Mouse (Mus musculus): ENCODE data around the gene Gm17416. TPM values are rescaled to one million over a fixed set of nuclear protein-coding genes. Genes with fewer than 3 reads are reported as not detected.

Gene Gm17416
- polyA plus RNA-seq, 1 experiment: not detected

DNA sequence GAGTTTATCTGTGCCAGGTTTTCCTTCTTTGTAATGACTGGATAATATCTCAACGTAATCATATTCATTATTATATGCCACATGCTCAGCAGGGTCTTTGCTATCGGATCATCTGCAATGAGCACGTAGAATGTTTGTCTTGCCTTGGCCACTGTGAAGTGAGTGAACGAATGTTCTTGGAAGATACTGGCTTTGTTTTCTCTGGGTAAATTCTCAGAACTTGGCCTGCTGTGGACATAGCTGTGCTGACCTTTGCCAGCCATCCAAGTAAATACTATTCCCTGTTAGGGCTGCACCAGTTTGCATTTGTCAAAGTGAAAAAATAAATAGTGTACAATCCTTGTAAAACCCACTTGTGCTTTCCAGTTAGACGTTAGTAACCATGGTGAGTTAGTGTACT lies 21.0 kb upstream of the Gm17416 start:
- H3K4me1 ChIP-seq (replicated peaks; ENCODE audit: control insufficient read depth, insufficient read depth, low read length): no peaks in the 10 kb centered on the region
- no peak for TF ChIP-seq CTCF (IDR thresholded peaks at IDR 0.05; ENCODE audit: borderline replicate concordance, control insufficient read depth, extremely low read depth, insufficient read depth, low read length, poor library complexity)
- no peak for TF ChIP-seq POLR2A (IDR thresholded peaks at IDR 0.05; ENCODE audit: control insufficient read depth, extremely low read depth, insufficient read depth, low read length, poor library complexity)
- no peaks in the 10 kb centered on the region for H3K27me3 ChIP-seq (ENCODE audit: control insufficient read depth, insufficient read depth, low read length)
- no peaks in the 10 kb centered on the region for H3K36me3 ChIP-seq (ENCODE audit: control insufficient read depth, insufficient read depth, low read length)
- no peak overlapping the region for H3K4me3 ChIP-seq (ENCODE audit: control insufficient read depth, insufficient read depth, low read length)
- 94% methylated on average over 5 of the region's 5 CpGs for WGBS
- H3K27ac ChIP-seq (ENCODE audit: control insufficient read depth, insufficient read depth, low read length): no peak overlapping the region
- no peak for DNase-seq

DNA sequence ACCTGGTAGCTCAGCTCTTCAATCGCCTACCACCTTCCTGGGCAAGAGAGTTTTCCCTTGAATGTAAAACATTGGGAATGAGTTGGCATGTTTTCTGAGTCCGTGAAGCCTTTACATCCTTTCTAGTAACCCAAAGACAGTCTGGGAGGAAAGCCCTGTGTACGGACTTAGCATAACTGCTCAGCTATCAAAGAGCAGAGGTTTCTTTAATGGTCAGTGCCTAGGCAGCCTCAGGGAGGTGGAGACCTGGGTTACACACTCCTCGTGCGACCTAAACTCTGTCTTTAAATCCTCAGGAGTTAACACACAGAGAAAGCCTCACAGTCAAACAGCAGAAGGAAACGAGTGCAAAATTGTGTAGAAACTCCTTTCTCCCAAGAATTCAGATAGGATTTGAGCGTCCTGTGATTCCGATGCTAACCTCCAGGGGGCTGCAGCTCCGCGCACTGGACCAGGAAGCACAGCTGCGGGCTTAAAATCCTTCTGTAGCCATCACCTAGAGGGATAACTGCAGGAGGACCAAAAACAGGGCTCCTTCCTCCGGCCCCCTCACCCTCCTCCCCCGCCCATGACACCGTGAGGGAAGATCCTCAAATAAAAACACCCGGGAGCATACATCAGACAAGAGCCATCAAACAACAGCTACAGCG lies 15.2 kb upstream of the Gm17416 start:
- H3K36me3 ChIP-seq (ENCODE audit: control insufficient read depth, insufficient read depth, low read length): no peaks in the 10 kb centered on the region
- peak; percentile 26 for DNase-seq
- no peaks in the 10 kb centered on the region for H3K27me3 ChIP-seq (ENCODE audit: control insufficient read depth, insufficient read depth, low read length)
- 24% methylated on average over 16 of the region's 16 CpGs for WGBS
- no peak for TF ChIP-seq POLR2A (IDR thresholded peaks at IDR 0.05; ENCODE audit: control insufficient read depth, extremely low read depth, insufficient read depth, low read length, poor library complexity)
- peak; percentile 72; the same call in 1 of the 2 replicates for TF ChIP-seq CTCF (IDR thresholded peaks at IDR 0.05; ENCODE audit: borderline replicate concordance, control insufficient read depth, extremely low read depth, insufficient read depth, low read length, poor library complexity)
- no peak overlapping the region for H3K27ac ChIP-seq (ENCODE audit: control insufficient read depth, insufficient read depth, low read length)
- H3K4me3 ChIP-seq (ENCODE audit: control insufficient read depth, insufficient read depth, low read length): no peak overlapping the region
- no peaks in the 10 kb centered on the region for H3K4me1 ChIP-seq (replicated peaks; ENCODE audit: control insufficient read depth, insufficient read depth, low read length)

DNA sequence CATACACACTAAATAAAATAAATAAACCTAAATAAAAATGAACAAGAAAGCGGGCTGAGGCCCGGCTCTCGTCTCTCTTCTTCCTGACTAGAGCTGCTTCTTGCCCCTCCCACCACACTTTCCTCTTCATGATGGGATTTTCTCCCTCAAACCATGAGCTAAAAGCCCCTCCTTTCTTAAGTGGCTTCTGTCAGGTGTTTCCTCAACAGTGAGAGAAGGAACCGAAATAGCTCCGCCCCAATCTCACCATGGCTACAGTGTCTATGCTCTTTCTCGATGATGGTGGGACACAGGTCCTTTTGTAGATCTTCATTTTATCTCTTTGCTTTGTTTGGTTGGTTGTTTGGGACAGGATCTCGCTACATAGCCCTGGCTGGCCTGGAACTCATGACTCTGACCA lies 12.5 kb upstream of the Gm17416 start:
- no peak overlapping the region for H3K4me3 ChIP-seq (ENCODE audit: control insufficient read depth, insufficient read depth, low read length)
- WGBS: 20% methylated on average over 7 of the region's 7 CpGs
- no peak for TF ChIP-seq POLR2A (IDR thresholded peaks at IDR 0.05; ENCODE audit: control insufficient read depth, extremely low read depth, insufficient read depth, low read length, poor library complexity)
- TF ChIP-seq CTCF (IDR thresholded peaks at IDR 0.05; ENCODE audit: borderline replicate concordance, control insufficient read depth, extremely low read depth, insufficient read depth, low read length, poor library complexity): no peak
- H3K27ac ChIP-seq (ENCODE audit: control insufficient read depth, insufficient read depth, low read length): no peak overlapping the region
- no peak for DNase-seq
- H3K27me3 ChIP-seq (ENCODE audit: control insufficient read depth, insufficient read depth, low read length): no peaks in the 10 kb centered on the region
- H3K4me1 ChIP-seq (replicated peaks; ENCODE audit: control insufficient read depth, insufficient read depth, low read length): no peaks in the 10 kb centered on the region
- no peaks in the 10 kb centered on the region for H3K36me3 ChIP-seq (ENCODE audit: control insufficient read depth, insufficient read depth, low read length)

DNA sequence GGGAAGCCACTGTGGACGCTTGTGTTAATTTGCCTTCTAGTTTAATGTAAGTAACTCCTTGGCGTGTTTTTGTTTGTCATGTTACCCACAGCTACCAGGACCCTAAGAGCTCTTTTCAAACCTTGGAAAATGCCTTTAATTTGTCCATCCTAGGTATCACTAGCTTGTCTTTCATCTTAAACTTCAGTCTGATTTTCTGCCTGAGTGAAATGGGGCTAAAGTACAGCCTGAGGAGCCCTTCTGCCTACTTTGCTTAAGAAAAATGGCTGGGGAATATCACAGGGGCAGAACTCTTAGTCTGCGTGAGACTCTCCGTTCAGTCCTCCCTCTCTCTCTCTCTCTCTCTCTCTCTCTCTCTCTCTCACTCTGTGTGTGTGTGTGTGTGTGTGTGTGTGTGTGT lies 743 bp downstream of the Gm17416 start:
- no peaks in the 10 kb centered on the region for H3K36me3 ChIP-seq (ENCODE audit: control insufficient read depth, insufficient read depth, low read length)
- 87% methylated on average over 4 of the region's 4 CpGs for WGBS
- TF ChIP-seq POLR2A (IDR thresholded peaks at IDR 0.05; ENCODE audit: control insufficient read depth, extremely low read depth, insufficient read depth, low read length, poor library complexity) (no peak), CTCF (IDR thresholded peaks at IDR 0.05; ENCODE audit: borderline replicate concordance, control insufficient read depth, extremely low read depth, insufficient read depth, low read length, poor library complexity) (no peak)
- H3K4me1 ChIP-seq (replicated peaks; ENCODE audit: control insufficient read depth, insufficient read depth, low read length): no peaks in the 10 kb centered on the region
- no peaks in the 10 kb centered on the region for H3K27me3 ChIP-seq (ENCODE audit: control insufficient read depth, insufficient read depth, low read length)
- H3K27ac ChIP-seq (ENCODE audit: control insufficient read depth, insufficient read depth, low read length): no peak overlapping the region
- DNase-seq: no peak
- H3K4me3 ChIP-seq (ENCODE audit: control insufficient read depth, insufficient read depth, low read length): no peak overlapping the region

DNA sequence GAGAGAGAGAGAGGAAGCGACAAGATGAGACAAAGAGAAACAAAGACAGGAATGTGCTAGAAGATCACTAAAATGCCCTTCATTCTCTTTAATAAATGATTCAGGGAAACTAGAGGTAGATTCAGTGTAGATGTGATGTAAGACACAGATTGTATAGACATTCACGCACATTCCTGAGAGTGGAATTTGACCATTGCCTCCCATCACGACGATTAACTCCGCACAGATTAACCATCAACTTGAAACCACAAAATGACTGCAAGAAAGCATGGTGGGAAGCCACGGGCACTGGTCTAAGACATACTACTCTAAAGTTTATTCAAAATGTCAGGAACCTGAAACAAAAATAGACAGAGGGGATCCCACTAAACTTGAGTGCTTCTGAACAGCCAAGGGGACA lies 1.2 kb downstream of the Gm17416 start:
- Histone ChIP-seq H3K27me3 (ENCODE audit: control insufficient read depth, insufficient read depth, low read length) (no peaks in the 10 kb centered on the region), H3K27ac (ENCODE audit: control insufficient read depth, insufficient read depth, low read length) (no peak overlapping the region), H3K4me3 (ENCODE audit: control insufficient read depth, insufficient read depth, low read length) (no peak overlapping the region), H3K36me3 (ENCODE audit: control insufficient read depth, insufficient read depth, low read length) (no peaks in the 10 kb centered on the region), H3K4me1 (replicated peaks; ENCODE audit: control insufficient read depth, insufficient read depth, low read length) (no peaks in the 10 kb centered on the region)
- DNase-seq: no peak
- no peak for TF ChIP-seq POLR2A (IDR thresholded peaks at IDR 0.05; ENCODE audit: control insufficient read depth, extremely low read depth, insufficient read depth, low read length, poor library complexity)
- no peak for TF ChIP-seq CTCF (IDR thresholded peaks at IDR 0.05; ENCODE audit: borderline replicate concordance, control insufficient read depth, extremely low read depth, insufficient read depth, low read length, poor library complexity)
- 46% methylated on average over 6 of the region's 6 CpGs for WGBS

DNA sequence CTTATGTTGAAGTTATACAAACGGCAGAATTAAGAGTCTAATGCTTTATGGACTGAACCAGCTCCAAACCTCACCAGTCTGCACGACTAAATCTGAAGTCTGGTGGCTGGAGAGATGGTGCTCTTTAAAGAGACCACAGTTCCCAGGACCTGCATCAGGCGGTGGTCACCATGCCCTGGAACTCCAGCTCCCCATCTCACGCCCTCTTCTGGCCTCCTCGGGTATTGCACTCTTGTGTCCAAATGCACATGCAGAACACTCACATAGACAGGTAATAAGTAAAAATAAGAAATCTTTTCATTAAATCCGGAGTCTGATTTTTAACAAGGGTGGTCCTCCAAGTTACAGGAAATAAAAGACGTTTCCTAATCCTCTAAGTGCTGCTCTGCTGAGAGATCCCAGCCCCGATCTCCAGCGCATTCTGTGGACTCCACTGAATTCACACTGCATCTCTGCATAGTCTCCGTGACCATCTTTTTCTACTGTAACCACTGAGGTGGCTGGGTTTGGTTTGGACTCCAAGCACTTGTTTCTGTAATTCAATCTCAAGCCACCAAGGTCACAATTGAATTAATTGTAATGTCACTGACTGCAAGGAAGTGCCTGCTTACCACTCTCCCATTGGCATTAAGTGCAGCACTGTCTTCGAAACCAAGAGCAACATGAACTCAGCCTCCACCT lies 3.1 kb downstream of the Gm17416 start, which contains the start of gene Defb21:
Defb21 (plus strand) TSS at position 631 of the 681 bp plus-strand sequence.
- WGBS: 63% methylated on average over 11 of the region's 11 CpGs
- H3K4me1 ChIP-seq (replicated peaks; ENCODE audit: control insufficient read depth, insufficient read depth, low read length): no peaks in the 10 kb centered on the region
- H3K36me3 ChIP-seq (ENCODE audit: control insufficient read depth, insufficient read depth, low read length): no peaks in the 10 kb centered on the region
- no peak within 1 kb of the TSS for H3K4me3 ChIP-seq (ENCODE audit: control insufficient read depth, insufficient read depth, low read length)
- H3K27ac ChIP-seq (ENCODE audit: control insufficient read depth, insufficient read depth, low read length): no peak within 1 kb of the TSS
- H3K27me3 ChIP-seq (ENCODE audit: control insufficient read depth, insufficient read depth, low read length): no peaks in the 10 kb centered on the region
- TF ChIP-seq CTCF (IDR thresholded peaks at IDR 0.05; ENCODE audit: borderline replicate concordance, control insufficient read depth, extremely low read depth, insufficient read depth, low read length, poor library complexity) (peak; percentile 44; the same call in 1 of the 2 replicates), POLR2A (IDR thresholded peaks at IDR 0.05; ENCODE audit: control insufficient read depth, extremely low read depth, insufficient read depth, low read length, poor library complexity) (no peak)
- DNase-seq: peak; percentile 4

Data from thymus, adult 2 months (tissue).